Mouse (Mus musculus) urinary bladder, adult 18-20 months (tissue): Measurements from ENCODE around the gene Aarsd1.
"Not testable (repeated sequence)": the region's sequence is repeated elsewhere in the genome, so short reads cannot be mapped to it uniquely, and the experiment has no call there.

Experiments
- DNase-seq, 2 experiments: peaks; one replicate each; pipeline ENCODE4 v3.0.0; 2022; ENCODE audit warnings: low spot score in 2 of 2, mixed read lengths in 2 of 2

Aarsd1 gene

GRCm38 (mm10) chr11:101378926-101379325 is 38.5 kb downstream of the Aarsd1 start:
- no peak for DNase-seq

- not testable (repeated sequence) for DNase-seq
These were observed 39.2 kb downstream of the Aarsd1 start for GRCm38 (mm10) chr11:101378196-101378595.

- DNase-seq, result no peak
These were observed 42.9 kb downstream of the Aarsd1 start for GRCm38 (mm10) chr11:101374421-101374938.

GRCm38 (mm10) chr11:101370141-101370540 is 47.3 kb downstream of the Aarsd1 start:
- no peak for DNase-seq

- DNase-seq, result no peak
These were observed 50.0 kb downstream of the Aarsd1 start, which contains the start of gene G6pc for GRCm38 (mm10) chr11:101367326-101367935. Gene G6pc, plus strand, starts transcription at chr11:101367561.

- no peak for DNase-seq
These were observed 52.9 kb downstream of the Aarsd1 start for GRCm38 (mm10) chr11:101364531-101364931.

- no peak for DNase-seq
These were observed 56.7 kb downstream of the Aarsd1 start for GRCm38 (mm10) chr11:101360651-101361113.

- DNase-seq, result no peak
These were observed 57.6 kb downstream of the Aarsd1 start for GRCm38 (mm10) chr11:101359776-101360175.

GRCm38 (mm10) chr11:101357505-101358182 is 59.8 kb downstream of the Aarsd1 start:
- DNase-seq, result no peak
